In genomic region chr11:59902045-59902726, GRCm38 (mm10) we compare ENCODE assay signal across 8 mouse cellular contexts. TPM values are rescaled to one million over a fixed set of nuclear protein-coding genes. Genes with fewer than 3 reads are reported as not detected.
DNase-seq lines count a peak whose midpoint lies in the region; ATAC-seq and TF ChIP-seq lines count a peak whose summit lies in the region.

No protein-coding gene starts in this region.

- no peaks in the 10 kb centered on the region for H3K4me1 ChIP-seq in forebrain, postnatal 0 days (ENCODE audit: insufficient read depth)
- H3K4me1 ChIP-seq in forebrain, embryonic 12.5 days: peaks cover 9% of the 10 kb centered on the region
- H3K4me1 ChIP-seq in heart, embryonic 10.5 days: peaks cover 46% of the 10 kb centered on the region
- H3K4me1 ChIP-seq in limb, embryonic 15.5 days: peaks cover 22% of the 10 kb centered on the region

- H3K4me2 ChIP-seq in forebrain, postnatal 0 days (ENCODE audit: low read depth): no peak overlapping the region
- no peak overlapping the region for H3K4me2 ChIP-seq in forebrain, embryonic 12.5 days
- no peak overlapping the region for H3K4me2 ChIP-seq in limb, embryonic 15.5 days

- no peaks in the 10 kb centered on the region for H3K27me3 ChIP-seq in forebrain, postnatal 0 days (ENCODE audit: insufficient read depth, low read length)
- no peaks in the 10 kb centered on the region for H3K27me3 ChIP-seq in forebrain, embryonic 12.5 days
- no peaks in the 10 kb centered on the region for H3K27me3 ChIP-seq in heart, embryonic 10.5 days (ENCODE audit: insufficient read depth, poor library complexity, severe bottlenecking)
- no peaks in the 10 kb centered on the region for H3K27me3 ChIP-seq in limb, embryonic 15.5 days

- H3K27ac ChIP-seq in forebrain, postnatal 0 days (ENCODE audit: low read depth, low read length): 0 out of 2 replicates have a peak overlapping the region, but pooled peaks have one; percentile 16
- no peak overlapping the region for H3K27ac ChIP-seq in forebrain, embryonic 12.5 days
- H3K27ac ChIP-seq in heart, embryonic 10.5 days: peak overlapping the region; percentile 81
- peak overlapping the region; percentile 61 for H3K27ac ChIP-seq in limb, embryonic 15.5 days

- no peak overlapping the region for H3K9ac ChIP-seq in forebrain, postnatal 0 days
- H3K9ac ChIP-seq in forebrain, embryonic 12.5 days: no peak overlapping the region
- no peak overlapping the region for H3K9ac ChIP-seq in limb, embryonic 15.5 days

- 59% methylated on average over 8 of the region's 8 CpGs for WGBS in forebrain, postnatal 0 days
- 58% methylated on average over 8 of the region's 8 CpGs for WGBS in forebrain, embryonic 12.5 days
- 50% methylated on average over 8 of the region's 8 CpGs for WGBS in heart, embryonic 10.5 days
- 56% methylated on average over 8 of the region's 8 CpGs for WGBS in limb, embryonic 15.5 days

- H3K4me3 ChIP-seq in forebrain, postnatal 0 days (ENCODE audit: low read depth, low read length): no peak overlapping the region
- H3K4me3 ChIP-seq in forebrain, embryonic 12.5 days (replicated peaks): no peak overlapping the region
- no peak overlapping the region for H3K4me3 ChIP-seq in heart, embryonic 10.5 days
- no peak overlapping the region for H3K4me3 ChIP-seq in limb, embryonic 15.5 days

- ATAC-seq in forebrain, postnatal 0 days: no peak
- ATAC-seq in forebrain, embryonic 12.5 days (ENCODE audit: low FRiP score): no peak
- no peak for ATAC-seq in limb, embryonic 15.5 days (ENCODE audit: insufficient number of reproducible peaks, low FRiP score, low TSS enrichment, low read depth)

- no peaks in the 10 kb centered on the region for H3K36me3 ChIP-seq in forebrain, postnatal 0 days (ENCODE audit: insufficient read depth)
- no peaks in the 10 kb centered on the region for H3K36me3 ChIP-seq in forebrain, embryonic 12.5 days (replicated peaks)
- H3K36me3 ChIP-seq in heart, embryonic 10.5 days: no peaks in the 10 kb centered on the region
- H3K36me3 ChIP-seq in limb, embryonic 15.5 days: no peaks in the 10 kb centered on the region

- no peaks in the 10 kb centered on the region for H3K9me3 ChIP-seq in forebrain, postnatal 0 days (ENCODE audit: low read length)
- no peaks in the 10 kb centered on the region for H3K9me3 ChIP-seq in forebrain, embryonic 12.5 days
- H3K9me3 ChIP-seq in heart, embryonic 10.5 days: no peaks in the 10 kb centered on the region
- H3K9me3 ChIP-seq in limb, embryonic 15.5 days: no peaks in the 10 kb centered on the region

- DNase-seq in forebrain, postnatal 0 days: no peak
- DNase-seq in Muller cell, postnatal 12 days (ENCODE audit: inconsistent ontology term): peak; percentile 6
- no peak for DNase-seq in heart, embryonic 10.5 days (ENCODE audit: low spot score)
- no peak for DNase-seq in retina, postnatal 1 day
- DNase-seq in embryo, embryonic 10.5 days (ENCODE audit: low spot score): no peak
- no peak for DNase-seq in right cerebral cortex, adult 2 months (ENCODE audit: low spot score in 2 of 2)

- TF ChIP-seq CTCF in forebrain, postnatal 0 days (IDR thresholded peaks at IDR 0.05; ENCODE audit: low read depth): no peak

RNA-seq across cellular contexts. Expression of gene Med9, which starts 45.8 kb away (rescaled TPM):
- total RNA-seq in forebrain, postnatal 0 days (2014; rRNA removed): 27.9 and 31.6 TPM in 2 replicates
- 32.4 and 36.0 TPM in 2 replicates for polyA plus RNA-seq in forebrain, postnatal 0 days (2015; fragmentation: Nextera tagmentation; extraction: Ambion mirVana)
- polyA plus RNA-seq in forebrain, embryonic 12.5 days (2016; fragmentation: Nextera tagmentation; extraction: Ambion mirVana): 44.2 and 44.7 TPM in 2 replicates
- polyA plus RNA-seq in heart, embryonic 10.5 days (2016; fragmentation: Nextera tagmentation; extraction: Ambion mirVana): 51.8 and 55.6 TPM in 2 replicates
- polyA plus RNA-seq in limb, embryonic 15.5 days (2015; fragmentation: Nextera tagmentation; extraction: Ambion mirVana): 35.0 and 38.8 TPM in 2 replicates
